Comparison of ENCODE assay signal across 17 mouse cellular contexts in the genomic region with DNA sequence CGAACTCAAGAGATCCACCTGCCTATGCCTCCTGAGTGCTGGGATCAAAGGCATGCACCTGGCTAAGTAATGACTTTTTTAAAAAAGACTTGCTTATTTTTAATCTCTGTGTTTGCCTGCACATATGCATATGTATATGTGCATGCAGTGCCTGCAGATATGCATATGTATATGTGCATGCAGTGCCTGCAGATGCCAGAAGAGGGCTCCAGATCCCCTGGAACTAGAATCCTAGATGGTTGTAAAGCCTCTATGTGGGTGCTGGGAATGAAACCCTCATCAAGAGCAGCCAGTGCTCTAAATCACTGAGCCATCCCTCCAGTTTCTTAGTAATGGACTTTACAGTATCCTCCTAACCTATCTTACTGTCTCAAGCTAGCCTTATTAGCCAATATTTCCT. TPM values are rescaled to one million over a fixed set of nuclear protein-coding genes. Genes with fewer than 3 reads are reported as not detected.
DNase-seq lines count a peak whose midpoint lies in the region; ATAC-seq and TF ChIP-seq lines count a peak whose summit lies in the region.
"Had no signal": no experiment of that assay in that cellular context is flagged by ENCODE, and none has a peak within 500 bp of the region (broad histone marks: within the 10 kb centered on the region; RNA-seq: fewer than 3 reads in every experiment).

No protein-coding gene starts in this region.

- H3K4me2 ChIP-seq in kidney, postnatal 0 days (ENCODE audit: low read length), result no peak overlapping the region
- H3K4me2 ChIP-seq in stomach, postnatal 0 days (replicated peaks; ENCODE audit: low read depth), result no peak overlapping the region
- H3K4me2 ChIP-seq: heart, embryonic 15.5 days; kidney, embryonic 15.5 days; midbrain, embryonic 13.5 days; stomach, embryonic 15.5 days had no signal

- no peak for ATAC-seq in CD4-positive, CD25-positive, alpha-beta regulatory T cell, adult 4 months
- no peak for ATAC-seq in kidney, postnatal 0 days (replicated peaks; ENCODE audit: low FRiP score, low read depth)
- ATAC-seq in stomach, postnatal 0 days (ENCODE audit: low FRiP score, low TSS enrichment), result no peak
- no peak for ATAC-seq in megakaryocyte progenitor cell, adult 5-6 weeks (replicated peaks; ENCODE audit: poor library complexity)
- ATAC-seq: forebrain, embryonic 14.5 days; midbrain, embryonic 13.5 days had no signal

- H3K27me3 ChIP-seq in kidney, postnatal 0 days (ENCODE audit: insufficient read depth, low read length), result no peaks in the 10 kb centered on the region
- no peaks in the 10 kb centered on the region for H3K27me3 ChIP-seq in stomach, postnatal 0 days (ENCODE audit: control insufficient read depth, insufficient read depth, low read length)
- H3K27me3 ChIP-seq: heart, embryonic 15.5 days; kidney, embryonic 15.5 days; midbrain, embryonic 13.5 days; stomach, embryonic 15.5 days had no signal

- H3K9ac ChIP-seq in kidney, postnatal 0 days (ENCODE audit: low read depth, low read length), result no peak overlapping the region
- no peak overlapping the region for H3K9ac ChIP-seq in stomach, postnatal 0 days (ENCODE audit: low read length)
- H3K9ac ChIP-seq: heart, embryonic 15.5 days; kidney, embryonic 15.5 days; midbrain, embryonic 13.5 days; stomach, embryonic 15.5 days had no signal

- no peaks in the 10 kb centered on the region for H3K36me3 ChIP-seq in kidney, postnatal 0 days (ENCODE audit: insufficient read depth, low read length)
- H3K36me3 ChIP-seq in stomach, postnatal 0 days (ENCODE audit: control insufficient read depth, insufficient read depth, low read length), result no peaks in the 10 kb centered on the region
- H3K36me3 ChIP-seq: heart, embryonic 15.5 days; hindbrain, embryonic 10.5 days; kidney, embryonic 15.5 days; midbrain, embryonic 13.5 days; stomach, embryonic 15.5 days had no signal

- peak; percentile 35 for DNase-seq in CD4-positive, CD25-positive, alpha-beta regulatory T cell, adult 2 months (ENCODE audit: low read depth, low spot score)
- DNase-seq in kidney, postnatal 0 days (ENCODE audit: low spot score), result no peak
- DNase-seq in kidney, postnatal 10 days, result no peak
- peak; percentile 14 for DNase-seq in thymus, postnatal 25 days
- no peak for DNase-seq in thymus, postnatal 0 days (ENCODE audit: low spot score)
- no peak for DNase-seq in stomach, postnatal 0 days (ENCODE audit: low spot score)
- DNase-seq: cerebellum, postnatal 10 days; spleen, adult 18-20 months had no signal

- no peak overlapping the region for H3K4me3 ChIP-seq in kidney, postnatal 0 days (replicated peaks; ENCODE audit: low read depth, low read length)
- H3K4me3 ChIP-seq in stomach, postnatal 0 days (ENCODE audit: low read depth, low read length), result no peak overlapping the region
- H3K4me3 ChIP-seq: heart, embryonic 15.5 days; hindbrain, embryonic 10.5 days; kidney, embryonic 15.5 days; midbrain, embryonic 13.5 days; stomach, embryonic 15.5 days had no signal

- no peak for TF ChIP-seq EP300 in stomach, postnatal 0 days (optimal IDR thresholded peaks at IDR 0.05)

- H3K4me1 ChIP-seq in kidney, postnatal 0 days (replicated peaks; ENCODE audit: insufficient read depth, low read length), result 0 out of 2 replicates have a peak, but pooled peaks cover 3% of the 10 kb centered on the region
- no peaks in the 10 kb centered on the region for H3K4me1 ChIP-seq in stomach, postnatal 0 days (replicated peaks; ENCODE audit: control insufficient read depth, insufficient read depth)
- H3K4me1 ChIP-seq: heart, embryonic 15.5 days; midbrain, embryonic 13.5 days; stomach, embryonic 15.5 days had no signal

- WGBS in kidney, postnatal 0 days, result 81% methylated on average over 1 of the region's 1 CpGs
- WGBS in stomach, postnatal 0 days, result 95% methylated on average over 1 of the region's 1 CpGs

- H3K27ac ChIP-seq in kidney, postnatal 0 days, result no peak overlapping the region
- no peak overlapping the region for H3K27ac ChIP-seq in stomach, postnatal 0 days (replicated peaks)
- H3K27ac ChIP-seq: heart, embryonic 15.5 days; hindbrain, embryonic 10.5 days; kidney, embryonic 15.5 days; macrophage; midbrain, embryonic 13.5 days; stomach, embryonic 15.5 days had no signal

- H3K9me3 ChIP-seq in kidney, postnatal 0 days (replicated peaks; ENCODE audit: low read length), result no peaks in the 10 kb centered on the region
- H3K9me3 ChIP-seq in stomach, postnatal 0 days (ENCODE audit: control insufficient read depth, low read length), result no peaks in the 10 kb centered on the region
- H3K9me3 ChIP-seq: heart, embryonic 15.5 days; stomach, embryonic 15.5 days had no signal

- peak; percentile 37; the same call in 1 of the 2 replicates for TF ChIP-seq CTCF in kidney, postnatal 0 days (IDR thresholded peaks at IDR 0.05; ENCODE audit: low read depth)
- TF ChIP-seq CTCF in stomach, postnatal 0 days (IDR thresholded peaks at IDR 0.05; ENCODE audit: low read depth), result peak; percentile 51

RNA-seq across cellular contexts. Expression of gene Amd1, which starts 4.0 kb away (rescaled TPM):
- polyA plus RNA-seq in CD4-positive, CD25-positive, alpha-beta regulatory T cell, adult 4 months (2017; shearing (Covaris generic)), result 10 to 100 TPM; 59.6 to 85.7 TPM
- 44.1 and 46.9 TPM in 2 replicates for polyA plus RNA-seq in kidney, postnatal 0 days (2015; fragmentation: Nextera tagmentation; extraction: Ambion mirVana)
- polyA plus RNA-seq in thymus, postnatal 0 days (2015; fragmentation: Nextera tagmentation; extraction: Ambion mirVana), result 40.1 and 40.3 TPM in 2 replicates
- 46.9 and 48.0 TPM in 2 replicates for polyA plus RNA-seq in stomach, postnatal 0 days (2015; fragmentation: Nextera tagmentation; extraction: Ambion mirVana)
- total RNA-seq in megakaryocyte progenitor cell, adult 5-6 weeks (2015), result 153 and 160 TPM in 2 replicates
- 170 and 202 TPM in 2 replicates for total RNA-seq in megakaryocyte progenitor cell, adult 5-6 weeks (2017)

RNA-seq across cellular contexts. Expression of gene Cdk19, which starts 33.4 kb away (rescaled TPM):
- polyA plus RNA-seq in CD4-positive, CD25-positive, alpha-beta regulatory T cell, adult 4 months (2017; shearing (Covaris generic)), result 10 to 100 TPM; 11.4 to 18.3 TPM
- 7.2 and 7.3 TPM in 2 replicates for polyA plus RNA-seq in kidney, postnatal 0 days (2015; fragmentation: Nextera tagmentation; extraction: Ambion mirVana)
- 15.8 and 19.7 TPM in 2 replicates for polyA plus RNA-seq in thymus, postnatal 0 days (2015; fragmentation: Nextera tagmentation; extraction: Ambion mirVana)
- polyA plus RNA-seq in stomach, postnatal 0 days (2015; fragmentation: Nextera tagmentation; extraction: Ambion mirVana), result 4.2 and 4.4 TPM in 2 replicates
- total RNA-seq in megakaryocyte progenitor cell, adult 5-6 weeks (2015), result 47.8 and 49.0 TPM in 2 replicates
- 38.6 and 39.0 TPM in 2 replicates for total RNA-seq in megakaryocyte progenitor cell, adult 5-6 weeks (2017)

RNA-seq across cellular contexts. Expression of gene Gtf3c6, which starts 48.1 kb away (rescaled TPM):
- 100 to 1,000 TPM; 116 to 128 TPM for polyA plus RNA-seq in CD4-positive, CD25-positive, alpha-beta regulatory T cell, adult 4 months (2017; shearing (Covaris generic))
- polyA plus RNA-seq in kidney, postnatal 0 days (2015; fragmentation: Nextera tagmentation; extraction: Ambion mirVana), result 88.1 and 92.2 TPM in 2 replicates
- polyA plus RNA-seq in thymus, postnatal 0 days (2015; fragmentation: Nextera tagmentation; extraction: Ambion mirVana), result 69.9 and 74.1 TPM in 2 replicates
- 54.6 and 54.9 TPM in 2 replicates for polyA plus RNA-seq in stomach, postnatal 0 days (2015; fragmentation: Nextera tagmentation; extraction: Ambion mirVana)
- 69.0 and 87.6 TPM in 2 replicates for total RNA-seq in megakaryocyte progenitor cell, adult 5-6 weeks (2015)
- 219 and 265 TPM in 2 replicates for total RNA-seq in megakaryocyte progenitor cell, adult 5-6 weeks (2017)

RNA-seq across cellular contexts. Expression of gene Rpf2, which starts 59.2 kb away (rescaled TPM):
- polyA plus RNA-seq in CD4-positive, CD25-positive, alpha-beta regulatory T cell, adult 4 months (2017; shearing (Covaris generic)), result 10 to 100 TPM; 59.7 to 68.8 TPM
- 56.8 and 58.9 TPM in 2 replicates for polyA plus RNA-seq in kidney, postnatal 0 days (2015; fragmentation: Nextera tagmentation; extraction: Ambion mirVana)
- 94.7 and 98.0 TPM in 2 replicates for polyA plus RNA-seq in thymus, postnatal 0 days (2015; fragmentation: Nextera tagmentation; extraction: Ambion mirVana)
- polyA plus RNA-seq in stomach, postnatal 0 days (2015; fragmentation: Nextera tagmentation; extraction: Ambion mirVana), result 31.5 and 33.6 TPM in 2 replicates
- 97.3 and 109 TPM in 2 replicates for total RNA-seq in megakaryocyte progenitor cell, adult 5-6 weeks (2015)
- 184 and 213 TPM in 2 replicates for total RNA-seq in megakaryocyte progenitor cell, adult 5-6 weeks (2017)

Comparison
In these comparisons a context has a peak if more than half of its experiments do, and no peak if none do; other contexts are left out.
1. DNase-seq: peak in CD4-positive, CD25-positive, alpha-beta regulatory T cell, adult 2 months (single experiment) and thymus, postnatal 25 days (single experiment); none in kidney, postnatal 0 days (single experiment), kidney, postnatal 10 days (single experiment), thymus, postnatal 0 days (single experiment) and stomach, postnatal 0 days (single experiment).